Mouse (Mus musculus) bone marrow macrophage, adult 2 months (primary cell): ENCODE results near the gene Taf3.

ENCODE experiments used
- CTCF ChIP-seq: IDR thresholded peaks from 2 replicates; pipeline ENCODE4 v1.5.1; 2012; ENCODE audit warnings: low read depth, mild to moderate bottlenecking, low read length, moderate library complexity
- POLR2A ChIP-seq: IDR thresholded peaks from 2 replicates; pipeline ENCODE4 v1.6.1; 2012; ENCODE audit warnings: mild to moderate bottlenecking, low read depth, low read length, borderline replicate concordance

DNA sequence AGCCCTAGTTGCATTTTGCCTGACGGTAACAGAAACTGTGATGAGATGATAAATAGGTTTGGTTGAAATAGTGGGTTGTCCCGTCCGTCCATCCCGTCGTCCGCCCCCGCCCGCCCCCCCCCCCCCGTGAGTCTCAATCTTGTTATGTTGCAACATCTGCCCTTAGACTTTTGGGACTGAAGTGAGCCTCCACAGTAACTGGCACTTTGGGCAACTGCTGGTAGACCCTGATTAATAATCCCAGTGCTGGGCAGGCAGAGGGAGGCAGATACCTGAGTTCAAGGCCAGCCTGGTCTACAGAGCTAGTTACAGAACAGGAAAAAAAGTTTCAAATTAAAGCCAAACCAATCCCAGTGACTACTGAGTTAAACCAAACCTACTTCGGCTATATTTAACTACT is 1.1 kb upstream of the Taf3 start:
- TF ChIP-seq CTCF (no peak), POLR2A (no peak)
